Mouse (Mus musculus) ES-E14 (cell line): ENCODE results near the gene Sorcs3.

ENCODE experiments used
- MAFK ChIP-seq: IDR thresholded peaks from 2 replicates; pipeline ENCODE4 v1.6.1; 2014; ENCODE audit warnings: mild to moderate bottlenecking, low read depth, low read length, inconsistent platforms; ENCODE audit not compliant: insufficient read depth
- ZNF384 ChIP-seq: IDR thresholded peaks from 2 replicates; pipeline ENCODE4 v1.6.1; 2012; ENCODE audit warnings: low read depth, low read length, inconsistent platforms

- TF ChIP-seq ZNF384, result no peak
- no peak for TF ChIP-seq MAFK
Observed at GRCm38 (mm10) chr19:48630671-48631327, 425.0 kb downstream of the Sorcs3 start.
